Mouse (Mus musculus) B cell, adult 67 days (primary cell): Measurements from ENCODE around the gene Ppp2ca. TPM values are rescaled to one million over a fixed set of nuclear protein-coding genes. Genes with fewer than 3 reads are reported as not detected.

Experiments
- total RNA-seq, 2 experiments: library from RNA; stranded (reverse); gene quantifications; 4 replicates each; pipeline ENCODE4 v1.2.4; 2023

Gene Ppp2ca
- total RNA-seq: 100 to 1,000 TPM in 1 of 2 experiments, 10 to 100 TPM in 1; 95.7 to 109 TPM

DNA sequence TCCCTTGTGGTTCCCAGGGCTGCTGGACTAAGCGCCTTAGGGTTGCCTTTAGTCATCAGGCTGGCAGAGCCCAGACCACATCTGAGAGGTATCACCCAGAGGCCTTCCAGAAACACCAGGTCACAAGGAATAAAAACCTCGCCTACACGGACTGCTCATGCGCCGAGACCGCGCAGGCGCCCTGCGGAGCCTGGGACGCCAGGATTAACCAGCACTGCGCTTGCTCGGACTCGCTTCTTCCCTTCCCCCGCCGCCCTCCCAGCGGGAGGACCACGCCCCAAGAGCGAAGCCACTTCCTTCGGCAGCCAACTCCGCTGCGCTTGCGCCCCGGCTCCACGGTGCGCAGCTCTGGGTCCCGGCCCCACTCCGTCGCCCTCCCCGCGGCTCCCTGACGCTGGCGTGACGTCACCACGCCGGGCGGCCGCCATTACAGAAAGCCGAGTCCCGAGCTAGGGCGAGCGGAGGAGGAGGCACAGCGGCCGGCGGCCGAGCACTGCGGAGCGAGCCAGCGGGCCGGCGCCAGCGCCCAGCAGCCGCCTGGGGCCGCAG lies at the start of gene Ppp2ca:
TSS of gene Ppp2ca (plus strand) at position 284 of the 549 bp plus-strand sequence.

DNA sequence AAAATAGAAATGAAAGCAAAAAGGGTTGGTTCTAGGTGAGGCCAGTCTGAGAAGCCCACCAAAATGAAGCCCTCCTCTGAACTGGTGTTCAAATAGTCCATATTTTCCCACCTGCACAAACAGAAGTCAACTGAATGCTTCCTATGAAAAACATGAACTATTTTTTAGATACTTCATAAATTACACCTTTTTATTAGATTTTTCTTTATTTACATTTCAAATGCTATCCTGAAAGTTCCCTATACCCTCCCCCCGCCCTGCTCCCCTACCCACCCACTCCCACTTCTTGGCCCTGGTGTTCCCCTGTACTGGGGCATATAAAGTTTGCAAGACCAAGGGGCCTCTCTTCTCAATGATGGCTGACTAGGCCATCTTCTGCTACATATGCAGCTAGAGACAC lies 46.9 kb downstream of the Ppp2ca start, which contains the start of gene Olfr1373:
TSS of gene Olfr1373 (minus strand) at position 101 of the 400 bp plus-strand sequence.

Other genes starting within 250 kb of the Ppp2ca start
- gene Jade2, start 241.0 kb upstream of the Ppp2ca start, total RNA-seq: 10 to 100 TPM; 69.9 to 75.1 TPM
- gene Cdkn2aipnl, start 131.0 kb upstream of the Ppp2ca start, total RNA-seq: 10 to 100 TPM; 53.6 to 54.1 TPM
- 100 to 1,000 TPM; 182 to 188 TPM for gene Ube2b, start 97.9 kb upstream of the Ppp2ca start, total RNA-seq
- gene Cdkl3, start 94.5 kb upstream of the Ppp2ca start, total RNA-seq: 1 to 10 TPM; 4.7 to 7.8 TPM
- not detected for gene Olfr1373, start 46.8 kb downstream of the Ppp2ca start, total RNA-seq
- gene Olfr1371, start 115.3 kb downstream of the Ppp2ca start, total RNA-seq: not detected
- 100 to 1,000 TPM; 132 to 142 TPM for gene Skp1a, start 133.3 kb downstream of the Ppp2ca start, total RNA-seq
- 1 to 10 TPM; 1.9 to 6.2 TPM for gene Tcf7, start 184.3 kb downstream of the Ppp2ca start, total RNA-seq